Mouse (Mus musculus) cerebellum, adult 2 months (tissue): ENCODE measurements at regions not wholly inside any gene's neighbourhood (a gene's known extent, or its start where the extent isn't known, plus 50 kb on each side); places are given as distances from the start of the nearest gene placed in this dataset.

ENCODE experiments used
- CTCF ChIP-seq: fragments of 200-500 bp; IDR thresholded peaks from 2 replicates; pipeline ENCODE4 v1.5.1; 2011; ENCODE audit warnings: low read depth, mild to moderate bottlenecking, control low read depth, low read length, moderate library complexity, borderline replicate concordance; ENCODE audit not compliant: insufficient read depth
- POLR2A ChIP-seq: fragments of 200-500 bp; IDR thresholded peaks from 2 replicates; pipeline ENCODE4 v1.6.1; 2011; ENCODE audit warnings: low read length, control low read depth, borderline replicate concordance; ENCODE audit not compliant: insufficient read depth

DNA sequence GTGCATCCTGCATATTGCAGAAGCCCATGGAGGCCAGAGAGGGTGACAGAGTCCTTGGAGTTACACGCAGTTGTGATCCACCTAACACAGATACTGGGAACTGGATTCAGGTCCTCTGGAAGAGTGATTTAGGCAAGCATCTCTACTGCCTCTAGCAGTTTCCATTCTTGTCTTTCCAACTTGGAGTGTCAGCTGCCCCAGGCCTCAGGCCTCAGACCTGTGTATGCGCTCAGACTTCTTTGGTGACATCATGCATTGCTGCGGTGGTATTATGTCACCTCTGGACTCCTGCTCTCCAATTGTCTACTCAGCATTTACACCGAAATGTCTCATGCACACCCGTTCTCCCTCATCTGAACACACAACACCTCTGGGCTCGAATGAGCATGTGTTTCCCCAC, 164.0 kb upstream of the Tmem45b start:
- no peak for TF ChIP-seq CTCF
- TF ChIP-seq POLR2A = no peak
